Mouse (Mus musculus) T-cell, adult 2 months (primary cell): ENCODE results near the gene Elavl2.

ENCODE experiments used
- DNase-seq: peaks from one replicate; pipeline ENCODE4 v3.0.0; 2022; ENCODE audit warnings: low spot score

Elavl2 gene

GRCm38 (mm10) chr4:91400423-91400822, at the start of gene Elavl2:
Gene Elavl2 (minus strand): TSS chr4:91400785.
- DNase-seq, result no peak

GRCm38 (mm10) chr4:91447887-91448286, 47.3 kb upstream of the Elavl2 start:
- DNase-seq, result no peak

- DNase-seq, result no peak
Measured at GRCm38 (mm10) chr4:91415582-91415981, 15.0 kb upstream of the Elavl2 start.

- no peak for DNase-seq
Measured at GRCm38 (mm10) chr4:91405047-91405446, 4.5 kb upstream of the Elavl2 start.

- DNase-seq, result no peak
Measured at GRCm38 (mm10) chr4:91399510-91400196, 932 bp downstream of the Elavl2 start.

- no peak for DNase-seq
Measured at GRCm38 (mm10) chr4:91391987-91392598, 8.5 kb downstream of the Elavl2 start.

GRCm38 (mm10) chr4:91387701-91388100, 12.9 kb downstream of the Elavl2 start:
- no peak for DNase-seq

- no peak for DNase-seq
Measured at GRCm38 (mm10) chr4:91381201-91381627, 19.4 kb downstream of the Elavl2 start.

- DNase-seq, result no peak
Measured at GRCm38 (mm10) chr4:91380341-91381117, 20.1 kb downstream of the Elavl2 start.

GRCm38 (mm10) chr4:91379559-91379958, 21.0 kb downstream of the Elavl2 start:
- DNase-seq, result no peak

GRCm38 (mm10) chr4:91376317-91376910, 24.2 kb downstream of the Elavl2 start:
- no peak for DNase-seq

- no peak for DNase-seq
Measured at GRCm38 (mm10) chr4:91375372-91375687, 25.3 kb downstream of the Elavl2 start.

- DNase-seq, result no peak
Measured at GRCm38 (mm10) chr4:91374571-91375371, 25.8 kb downstream of the Elavl2 start.

GRCm38 (mm10) chr4:91372844-91373243, 27.7 kb downstream of the Elavl2 start:
- DNase-seq, result no peak

- no peak for DNase-seq
Measured at GRCm38 (mm10) chr4:91371819-91372215, 28.8 kb downstream of the Elavl2 start.

GRCm38 (mm10) chr4:91371131-91371818, 29.3 kb downstream of the Elavl2 start:
- DNase-seq, result no peak

GRCm38 (mm10) chr4:91365276-91365675, 35.3 kb downstream of the Elavl2 start:
- DNase-seq, result no peak

- DNase-seq, result no peak
Measured at GRCm38 (mm10) chr4:91363963-91364362, 36.6 kb downstream of the Elavl2 start.

GRCm38 (mm10) chr4:91362520-91362919, 38.1 kb downstream of the Elavl2 start:
- DNase-seq, result no peak

- no peak for DNase-seq
Measured at GRCm38 (mm10) chr4:91353138-91353537, 47.4 kb downstream of the Elavl2 start.

- no peak for DNase-seq
Measured at GRCm38 (mm10) chr4:91349579-91349978, 51.0 kb downstream of the Elavl2 start.
